Mouse (Mus musculus) neutrophil, adult 65 days (primary cell): ENCODE results near the gene Ccdc163. TPM values are rescaled to one million over a fixed set of nuclear protein-coding genes. Genes with fewer than 3 reads are reported as not detected.

Experiments used
- total RNA-seq: library from RNA; stranded (reverse); gene quantifications from 2 replicates; pipeline ENCODE4 v1.2.4, GENCODE M21; 2023

Ccdc163 gene
- total RNA-seq: 9.9 and 13.5 TPM in 2 replicates

DNA sequence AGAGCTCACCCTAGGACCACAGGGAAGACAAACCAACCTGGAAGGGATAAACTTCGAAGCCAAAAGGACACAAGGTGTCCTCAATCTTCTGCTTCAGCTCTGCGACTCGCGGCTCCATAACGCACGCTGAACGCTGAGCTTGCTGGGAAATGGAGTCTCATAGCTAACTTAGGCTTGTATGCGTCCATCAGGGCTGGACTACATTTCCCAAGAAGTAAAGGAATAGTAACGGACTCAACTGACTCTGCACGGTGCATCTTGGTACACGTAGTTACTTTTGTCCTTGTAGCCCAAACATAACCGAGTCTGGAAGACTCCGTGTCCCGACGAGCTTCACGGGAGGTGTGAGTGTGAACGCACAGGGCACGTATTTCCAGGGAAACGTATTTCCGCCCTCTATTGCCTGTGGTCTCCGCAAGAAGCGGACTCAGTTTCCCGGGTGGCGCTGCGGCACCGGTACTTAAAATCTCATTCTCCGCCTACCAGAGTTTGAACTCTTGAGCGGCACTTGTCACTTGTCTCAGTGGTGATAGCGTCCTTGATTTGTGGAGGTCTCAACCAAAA lies at the start of gene Ccdc163, which contains the start of gene Mmachc:
Ccdc163 (plus strand) TSS at position 309 of the 564 bp plus-strand sequence.
Mmachc (minus strand) TSS at position 206 of the 564 bp plus-strand sequence.

DNA sequence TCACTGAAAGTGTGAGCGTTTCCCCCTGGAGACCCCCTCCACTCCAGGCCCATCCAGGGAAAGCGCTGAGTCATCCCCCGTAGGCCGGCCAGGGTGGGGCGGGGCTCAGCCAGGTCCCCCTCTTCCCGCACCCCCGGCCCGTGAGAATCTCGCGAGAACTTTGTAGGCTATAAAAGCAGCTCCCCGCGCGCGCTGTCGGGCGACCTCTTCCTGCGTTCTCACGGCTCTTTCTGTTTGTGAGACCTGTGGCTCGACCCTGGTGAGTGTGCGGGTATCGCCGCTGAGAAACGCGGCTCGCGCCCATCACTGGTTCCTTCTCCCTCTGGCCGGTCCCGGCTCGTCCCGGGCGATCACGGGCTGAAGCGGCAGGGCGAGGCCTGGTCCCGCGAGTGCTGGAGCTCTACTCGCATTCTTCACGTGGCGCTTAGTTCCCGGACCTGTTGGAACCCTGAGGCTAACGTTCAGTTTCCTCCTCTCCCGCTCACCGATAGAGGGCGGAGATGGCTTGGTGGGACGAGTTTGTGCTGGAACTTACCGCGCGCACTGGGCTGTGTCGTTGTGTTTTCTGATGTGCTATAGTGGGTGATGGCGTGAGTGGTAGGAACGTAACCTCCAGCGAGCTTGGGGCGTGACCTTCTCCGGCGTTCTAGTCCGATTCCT lies 22.8 kb upstream of the Ccdc163 start, which contains the start of gene Prdx1:
Prdx1 (plus strand) TSS at position 143 of the 660 bp plus-strand sequence.

DNA sequence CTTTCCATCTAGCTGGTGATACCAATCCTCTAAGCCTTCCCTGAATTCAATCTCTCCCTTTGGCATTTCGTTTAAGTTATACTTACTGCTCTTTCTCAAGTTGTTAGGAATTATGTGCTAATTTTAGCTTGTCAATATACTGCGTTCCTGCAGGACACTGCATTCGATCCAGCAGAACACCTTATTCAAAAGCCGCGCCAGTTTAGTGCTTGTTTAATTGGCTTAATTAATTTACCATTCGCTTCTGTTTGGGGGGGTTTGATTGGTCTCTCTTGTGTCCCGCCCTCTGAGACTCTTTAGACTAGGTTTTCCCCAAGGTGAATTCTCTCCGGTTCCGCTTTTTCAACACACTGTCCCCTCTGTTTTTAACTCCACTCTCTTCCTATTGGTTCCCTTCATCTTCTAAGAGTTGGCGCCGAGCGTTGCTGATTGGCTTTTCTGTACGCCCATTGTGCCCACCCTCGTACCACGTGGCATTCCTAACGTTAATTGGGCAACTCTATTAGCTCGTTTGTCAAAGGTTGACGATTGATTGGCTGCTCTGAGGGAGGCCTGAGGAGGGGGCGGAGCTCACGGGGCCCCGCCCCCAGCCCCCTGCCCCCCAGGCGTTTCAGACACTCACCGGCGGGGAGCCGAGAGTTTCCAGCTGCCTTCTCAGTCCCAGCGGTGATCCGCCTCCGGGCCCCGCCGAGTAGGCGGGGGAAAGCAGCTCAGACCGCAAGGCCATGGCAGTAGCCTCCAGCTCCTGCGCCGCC lies 12.2 kb downstream of the Ccdc163 start, which contains the start of gene Tesk2:
Tesk2 (plus strand) TSS at position 606 of the 755 bp plus-strand sequence.

Other genes with a start within 250 kb of the Ccdc163 start
- 18.3 and 19.9 TPM in 2 replicates for gene Mast2, start 244.3 kb upstream of the Ccdc163 start, total RNA-seq
- 3.9 and 5.0 TPM in 2 replicates for gene Ipp, start 201.0 kb upstream of the Ccdc163 start, total RNA-seq
- 5.2 and 5.4 TPM in 2 replicates for gene Tmem69, start 152.6 kb upstream of the Ccdc163 start, total RNA-seq
- gene Gpbp1l1, start 150.9 kb upstream of the Ccdc163 start, total RNA-seq: 89.6 and 106 TPM in 2 replicates
- gene Ccdc17, start 111.9 kb upstream of the Ccdc163 start, total RNA-seq: 6.8 and 8.6 TPM in 2 replicates
- gene Nasp, start 80.6 kb upstream of the Ccdc163 start, total RNA-seq: 59.3 and 72.8 TPM in 2 replicates
- 199 and 214 TPM in 2 replicates for gene Akr1a1, start 56.8 kb upstream of the Ccdc163 start, total RNA-seq
- gene Prdx1, start 23.0 kb upstream of the Ccdc163 start, total RNA-seq: 83.8 and 98.8 TPM in 2 replicates
- gene Mmachc, start 103 bp upstream of the Ccdc163 start, total RNA-seq: 1.5 and 2.7 TPM in 2 replicates
- 33.0 and 44.2 TPM in 2 replicates for gene Tesk2, start 12.4 kb downstream of the Ccdc163 start, total RNA-seq
- gene Toe1, start 99.1 kb downstream of the Ccdc163 start, total RNA-seq: 11.6 and 16.3 TPM in 2 replicates
- gene Mutyh, start 99.2 kb downstream of the Ccdc163 start, total RNA-seq: 4.5 and 8.2 TPM in 2 replicates
- not detected in 2 replicates for gene Hpdl, start 113.2 kb downstream of the Ccdc163 start, total RNA-seq
- not detected in 2 replicates for gene Zswim5, start 168.9 kb downstream of the Ccdc163 start, total RNA-seq